Mouse (Mus musculus): ENCODE data around the gene Msln. TPM values are rescaled to one million over a fixed set of nuclear protein-coding genes. Genes with fewer than 3 reads are reported as not detected.
"Not testable (repeated sequence)": the region's sequence is repeated elsewhere in the genome, so short reads cannot be mapped to it uniquely, and the experiment has no call there.

Msln gene
- polyA plus RNA-seq, 1 experiment from 2014 or later: 0.50 TPM

DNA sequence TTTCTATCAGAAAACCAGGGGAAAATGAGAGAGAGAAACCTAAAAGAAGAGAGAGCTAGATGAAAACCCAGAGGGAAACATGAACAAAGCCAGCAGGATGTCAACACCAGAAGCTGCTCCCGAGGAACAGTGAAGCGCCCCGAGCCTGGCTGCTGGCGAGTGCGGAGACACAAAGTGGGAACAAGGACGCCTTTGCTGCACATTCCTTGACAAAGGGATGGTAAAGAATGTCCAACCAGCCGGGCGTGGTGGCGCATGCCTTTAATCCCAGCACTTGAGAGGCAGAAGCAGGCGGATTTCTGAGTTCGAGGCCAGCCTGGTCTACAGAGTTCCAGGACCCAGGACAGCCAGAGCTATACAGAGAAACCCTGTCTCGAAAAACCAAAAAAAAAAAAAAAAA, 12.7 kb downstream of the Msln start:
- 73% methylated on average over 12 of the region's 12 CpGs for WGBS
- H3K4me2 ChIP-seq; H3K36me3 ChIP-seq (replicated peaks); H3K27ac ChIP-seq; H3K4me3 ChIP-seq (replicated peaks); H3K9me3 ChIP-seq; H3K4me1 ChIP-seq; ATAC-seq (ENCODE audit: low FRiP score); H3K9ac ChIP-seq; H3K27me3 ChIP-seq: not testable (repeated sequence)

DNA sequence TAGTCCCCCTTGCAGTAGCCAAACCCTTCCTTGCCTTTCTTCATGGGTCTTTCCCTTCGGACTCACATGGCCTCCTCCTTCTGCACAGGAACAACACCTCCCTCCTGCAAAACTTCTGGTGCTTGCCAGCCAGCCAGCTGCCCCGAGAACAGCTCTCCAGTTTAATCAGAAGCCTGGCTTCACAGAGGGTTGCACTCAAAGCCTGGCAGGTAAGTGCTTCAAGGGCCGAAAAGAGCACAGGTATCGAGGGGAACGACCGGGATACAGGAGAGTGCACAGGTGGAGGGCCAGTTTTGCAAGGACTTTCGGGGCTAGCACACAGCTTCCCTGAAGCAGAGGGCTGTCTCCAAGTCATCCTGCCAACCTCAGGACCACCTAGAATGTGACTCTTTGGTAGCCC, 15.3 kb downstream of the Msln start:
- no peaks in the 10 kb centered on the region for H3K9me3 ChIP-seq
- ATAC-seq (ENCODE audit: low FRiP score): no peak

DNA sequence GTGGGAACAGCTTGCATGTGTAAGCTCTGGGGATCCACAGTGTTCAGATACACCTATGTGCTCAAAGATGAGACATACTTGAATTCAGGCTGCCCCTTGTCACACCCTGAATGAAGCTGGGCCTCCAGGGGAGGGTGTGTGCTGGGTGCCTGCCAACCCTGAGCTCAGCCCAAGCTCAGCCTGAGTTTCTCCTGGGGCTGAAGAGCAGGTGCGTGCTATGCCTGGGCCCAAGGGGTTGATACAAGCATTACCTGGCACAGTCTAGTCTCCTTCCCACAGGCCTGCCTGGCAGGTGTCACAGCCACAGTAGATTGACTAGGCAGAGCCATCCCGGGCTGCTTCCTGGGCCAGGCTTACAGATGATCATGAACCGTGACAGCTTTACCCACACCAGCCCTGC, 18.4 kb downstream of the Msln start, which contains the start of gene Mslnl:
Mslnl (plus strand) TSS at position 298 of the 400 bp plus-strand sequence.
- Histone ChIP-seq H3K4me3 (replicated peaks) (no peak within 1 kb of the TSS), H3K36me3 (replicated peaks) (peaks cover 4% of the 10 kb centered on the region; the same call in 1 of the 2 replicates), H3K9me3 (no peaks in the 10 kb centered on the region), H3K27ac (no peak within 1 kb of the TSS), H3K27me3 (peaks cover 4% of the 10 kb centered on the region; the same call in 1 of the 2 replicates), H3K9ac (no peak within 1 kb of the TSS), H3K4me1 (0 out of 2 replicates have a peak, but pooled peaks cover 3% of the 10 kb centered on the region), H3K4me2 (no peak within 1 kb of the TSS)
- WGBS: 82% methylated on average over 3 of the region's 3 CpGs
- ATAC-seq (ENCODE audit: low FRiP score): no peak

More for the DNA sequence above, 15.3 kb downstream of the Msln start:
- Histone ChIP-seq H3K27ac (no peak overlapping the region), H3K4me1 (no peaks in the 10 kb centered on the region), H3K4me3 (replicated peaks) (no peak overlapping the region), H3K27me3 (peaks cover 5% of the 10 kb centered on the region; the same call in 1 of the 2 replicates), H3K9ac (no peak overlapping the region), H3K4me2 (no peak overlapping the region), H3K36me3 (replicated peaks) (no peaks in the 10 kb centered on the region)
- WGBS: 86% methylated on average over 7 of the region's 7 CpGs

DNA sequence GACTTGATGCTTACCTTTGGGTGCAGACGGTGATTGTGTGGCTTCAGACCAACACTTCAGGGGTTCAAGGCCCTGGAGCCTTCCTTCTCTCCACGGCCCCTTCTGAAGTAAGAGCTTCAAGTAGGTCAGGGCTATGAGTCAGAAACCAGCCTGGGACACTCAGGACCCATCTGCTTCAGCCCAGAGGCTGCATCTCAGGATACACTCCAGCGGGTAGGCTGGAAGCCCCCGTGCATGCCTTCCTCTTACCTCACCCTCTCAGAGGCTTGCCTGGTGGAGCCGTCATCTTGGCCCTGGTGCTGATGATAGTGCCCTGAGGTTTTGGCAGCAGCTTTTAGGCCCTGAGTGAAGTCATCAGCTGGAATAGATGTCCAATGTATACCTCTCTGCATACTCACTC, 18.9 kb downstream of the Msln start:
- Histone ChIP-seq H3K4me3 (replicated peaks) (no peak overlapping the region), H3K4me1 (0 out of 2 replicates have a peak, but pooled peaks cover 3% of the 10 kb centered on the region), H3K4me2 (no peak overlapping the region), H3K27me3 (peaks cover 4% of the 10 kb centered on the region; the same call in 1 of the 2 replicates), H3K9me3 (no peaks in the 10 kb centered on the region), H3K9ac (no peak overlapping the region), H3K36me3 (replicated peaks) (peaks cover 7% of the 10 kb centered on the region; the same call in 1 of the 2 replicates), H3K27ac (no peak overlapping the region)
- 89% methylated on average over 5 of the region's 5 CpGs for WGBS
- ATAC-seq (ENCODE audit: low FRiP score): no peak

DNA sequence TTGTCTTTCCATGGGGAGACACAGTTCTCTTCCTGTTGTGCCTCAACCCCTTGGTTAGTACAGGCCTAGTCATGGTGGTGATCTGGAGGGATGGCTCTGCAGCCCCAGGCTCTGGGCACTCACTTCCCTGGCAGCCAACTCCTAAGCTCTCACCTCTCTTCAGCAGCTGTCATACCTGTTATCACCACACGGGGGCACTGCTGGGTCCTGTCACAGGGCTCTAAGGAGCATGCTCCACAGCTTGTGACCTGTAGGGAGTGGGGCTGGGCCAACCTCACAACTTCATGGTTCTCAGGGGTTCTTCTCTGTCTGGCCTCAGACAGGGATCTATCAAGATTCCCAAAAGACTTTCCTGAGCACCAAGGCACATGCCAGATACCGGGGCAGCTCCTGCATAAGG, 22.1 kb downstream of the Msln start:
- H3K27me3 ChIP-seq: no peaks in the 10 kb centered on the region; the same call in 1 of the 2 replicates
- H3K9me3 ChIP-seq: no peaks in the 10 kb centered on the region
- H3K4me3 ChIP-seq (replicated peaks): no peak overlapping the region
- no peak overlapping the region; the same call in 1 of the 2 replicates for H3K27ac ChIP-seq
- H3K4me2 ChIP-seq: no peak overlapping the region
- 8% methylated on average over 2 of the region's 2 CpGs for WGBS
- no peak for ATAC-seq (ENCODE audit: low FRiP score)
- peaks cover 22% of the 10 kb centered on the region; the same call in 1 of the 2 replicates for H3K36me3 ChIP-seq (replicated peaks)
- H3K4me1 ChIP-seq: peaks cover 16% of the 10 kb centered on the region
- H3K9ac ChIP-seq: no peak overlapping the region

DNA sequence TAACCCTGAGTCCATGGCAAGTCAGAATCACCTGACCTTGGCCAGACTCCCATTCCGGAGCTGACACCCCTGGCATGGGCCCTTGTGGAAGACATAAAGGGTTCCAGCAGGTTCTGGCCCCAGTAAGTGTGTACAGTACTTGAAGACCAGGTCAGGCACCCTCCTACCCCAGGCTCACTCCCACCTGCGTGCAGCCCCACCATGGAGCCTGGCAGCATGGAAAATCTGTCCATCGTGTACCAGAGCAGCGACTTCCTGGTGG, 26.2 kb downstream of the Msln start:
- peaks cover 33% of the 10 kb centered on the region for H3K4me1 ChIP-seq
- H3K27ac ChIP-seq: peak overlapping the region; percentile 42; the same call in 1 of the 2 replicates
- peak overlapping the region; percentile 59 for H3K4me3 ChIP-seq (replicated peaks)
- H3K36me3 ChIP-seq (replicated peaks): peaks cover 36% of the 10 kb centered on the region
- H3K9ac ChIP-seq: peak overlapping the region; percentile 82
- peak overlapping the region; percentile 93 for H3K4me2 ChIP-seq
- WGBS: 27% methylated on average over 4 of the region's 4 CpGs
- no peaks in the 10 kb centered on the region for H3K9me3 ChIP-seq
- no peak; the same call in 1 of the 2 replicates for ATAC-seq (ENCODE audit: low FRiP score)
- H3K27me3 ChIP-seq: no peaks in the 10 kb centered on the region

DNA sequence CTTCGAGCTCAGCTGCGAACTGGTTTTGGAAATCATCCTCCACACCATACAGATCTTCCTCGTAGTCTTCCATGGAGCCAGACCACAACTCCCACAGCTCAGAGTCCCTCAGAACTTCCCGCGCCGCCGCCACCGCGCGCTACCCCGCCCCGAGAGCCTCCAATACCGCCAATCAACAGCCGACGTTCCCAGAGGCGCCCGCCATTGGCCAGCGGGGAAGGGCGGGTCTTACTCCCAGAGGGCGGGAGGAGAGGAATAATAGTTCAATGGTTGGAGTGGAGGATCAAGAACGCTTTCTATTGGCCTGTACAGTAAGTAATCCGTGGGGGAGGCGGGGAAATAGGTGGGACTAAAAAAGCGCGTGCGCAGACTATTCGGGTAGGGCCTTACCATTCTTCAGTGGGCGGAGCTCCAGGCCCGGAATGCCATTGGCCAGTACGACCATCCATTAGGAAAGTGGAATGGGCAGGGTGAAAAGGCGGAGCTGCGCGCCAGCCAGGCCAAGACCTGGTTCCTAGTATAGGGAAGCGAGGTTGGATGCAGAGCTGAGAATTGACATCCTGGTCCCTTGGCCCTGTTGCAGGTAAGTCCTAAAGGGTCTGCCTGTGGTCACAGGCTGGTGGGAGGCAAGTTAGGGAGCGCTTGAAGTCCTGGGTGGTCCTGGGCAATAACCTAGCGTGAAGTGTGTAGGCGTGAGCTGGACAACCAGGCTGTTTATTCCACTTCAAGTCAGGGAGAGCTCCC, 26.7 kb downstream of the Msln start, which contains the start of the genes Chtf18 and Rpusd1:
Chtf18 (minus strand) TSS at position 155 of the 744 bp plus-strand sequence.
Rpusd1 (plus strand) TSS at position 406 of the 744 bp plus-strand sequence.
- Histone ChIP-seq H3K36me3 (replicated peaks) (peaks cover 41% of the 10 kb centered on the region), H3K27ac (peak within 1 kb of the TSS; percentile 42; the same call in 1 of the 2 replicates), H3K4me1 (peaks cover 33% of the 10 kb centered on the region), H3K9ac (peak within 1 kb of the TSS; percentile 82), H3K4me2 (peak within 1 kb of the TSS; percentile 97), H3K27me3 (no peaks in the 10 kb centered on the region), H3K9me3 (no peaks in the 10 kb centered on the region), H3K4me3 (replicated peaks) (peak within 1 kb of the TSS; percentile 59)
- 1% methylated on average over 37 of the region's 37 CpGs for WGBS
- peak; percentile 97 for ATAC-seq (ENCODE audit: low FRiP score)

- ATAC-seq (ENCODE audit: low FRiP score): no peak
- H3K27ac ChIP-seq: no peak overlapping the region
- H3K27me3 ChIP-seq: no peaks in the 10 kb centered on the region
- H3K36me3 ChIP-seq (replicated peaks): peaks cover 56% of the 10 kb centered on the region
- no peaks in the 10 kb centered on the region for H3K9me3 ChIP-seq
- WGBS: 84% methylated on average over 6 of the region's 6 CpGs
- no peak overlapping the region for H3K9ac ChIP-seq
- H3K4me2 ChIP-seq: no peak overlapping the region; the same call in 1 of the 2 replicates
- H3K4me3 ChIP-seq (replicated peaks): no peak overlapping the region
- peaks cover 30% of the 10 kb centered on the region for H3K4me1 ChIP-seq
Observed at GRCm38 (mm10) chr17:25725264-25725663, 28.9 kb downstream of the Msln start.

DNA sequence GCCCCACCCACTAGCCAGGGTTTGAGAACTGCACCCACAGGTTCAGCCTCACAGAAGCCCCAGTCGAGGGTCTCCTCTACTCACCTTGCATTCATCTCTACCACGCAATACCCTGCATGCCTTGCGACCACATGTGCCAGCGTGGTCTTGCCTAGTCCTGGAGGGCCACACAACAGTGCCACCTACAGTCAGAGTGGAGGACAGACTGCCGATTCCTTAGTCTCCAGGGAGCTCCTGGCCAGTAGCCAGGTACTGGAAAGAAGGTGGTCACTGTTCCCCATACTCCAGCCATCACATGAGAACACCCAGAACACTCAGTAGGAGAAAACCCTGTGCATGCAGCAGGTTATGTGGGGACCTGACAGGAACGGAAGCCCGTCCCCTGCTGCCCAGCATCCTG, 30.3 kb downstream of the Msln start:
- Histone ChIP-seq H3K9me3 (no peaks in the 10 kb centered on the region), H3K36me3 (replicated peaks) (peaks cover 60% of the 10 kb centered on the region), H3K4me2 (no peak overlapping the region), H3K4me3 (replicated peaks) (no peak overlapping the region), H3K4me1 (peaks cover 29% of the 10 kb centered on the region), H3K27ac (no peak overlapping the region), H3K9ac (no peak overlapping the region), H3K27me3 (no peaks in the 10 kb centered on the region; the same call in 1 of the 2 replicates)
- ATAC-seq (ENCODE audit: low FRiP score): no peak
- WGBS: 76% methylated on average over 7 of the region's 7 CpGs

DNA sequence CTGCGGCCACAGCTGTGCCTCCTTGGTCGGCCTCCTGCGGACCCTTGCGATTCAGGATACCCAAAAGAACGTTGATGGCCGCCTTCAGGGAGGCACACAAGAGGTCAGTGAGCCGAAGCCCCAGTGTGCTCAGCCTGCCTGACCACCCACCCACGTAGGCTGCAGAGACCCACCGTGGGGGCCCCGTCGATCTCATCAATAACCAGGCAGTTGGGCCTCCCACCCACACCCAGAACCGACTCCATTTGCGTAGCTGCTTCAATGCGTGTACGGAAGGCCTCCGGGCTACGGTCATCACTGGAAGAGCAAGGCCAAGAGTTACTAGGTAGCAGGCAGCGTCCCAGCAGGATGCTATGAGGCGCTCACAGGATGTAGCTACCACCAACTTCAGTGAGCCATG, 30.7 kb downstream of the Msln start:
- Histone ChIP-seq H3K4me2 (no peak overlapping the region), H3K4me3 (replicated peaks) (no peak overlapping the region), H3K27me3 (peaks cover 2% of the 10 kb centered on the region; the same call in 1 of the 2 replicates), H3K4me1 (peaks cover 24% of the 10 kb centered on the region), H3K27ac (no peak overlapping the region), H3K36me3 (replicated peaks) (peaks cover 57% of the 10 kb centered on the region), H3K9ac (0 out of 2 replicates have a peak overlapping the region, but pooled peaks have one; percentile 8), H3K9me3 (no peaks in the 10 kb centered on the region)
- WGBS: 95% methylated on average over 19 of the region's 19 CpGs
- no peak for ATAC-seq (ENCODE audit: low FRiP score)

- H3K4me2 ChIP-seq: no peak overlapping the region
- H3K4me1 ChIP-seq: peaks cover 22% of the 10 kb centered on the region
- peaks cover 56% of the 10 kb centered on the region for H3K36me3 ChIP-seq (replicated peaks)
- no peak overlapping the region for H3K4me3 ChIP-seq (replicated peaks)
- H3K9ac ChIP-seq: no peak overlapping the region
- no peak overlapping the region for H3K27ac ChIP-seq
- no peaks in the 10 kb centered on the region for H3K9me3 ChIP-seq
- ATAC-seq (ENCODE audit: low FRiP score): no peak
- 94% methylated on average over 5 of the region's 5 CpGs for WGBS
- H3K27me3 ChIP-seq: peaks cover 22% of the 10 kb centered on the region
Observed at GRCm38 (mm10) chr17:25721476-25721875, 32.7 kb downstream of the Msln start.

DNA sequence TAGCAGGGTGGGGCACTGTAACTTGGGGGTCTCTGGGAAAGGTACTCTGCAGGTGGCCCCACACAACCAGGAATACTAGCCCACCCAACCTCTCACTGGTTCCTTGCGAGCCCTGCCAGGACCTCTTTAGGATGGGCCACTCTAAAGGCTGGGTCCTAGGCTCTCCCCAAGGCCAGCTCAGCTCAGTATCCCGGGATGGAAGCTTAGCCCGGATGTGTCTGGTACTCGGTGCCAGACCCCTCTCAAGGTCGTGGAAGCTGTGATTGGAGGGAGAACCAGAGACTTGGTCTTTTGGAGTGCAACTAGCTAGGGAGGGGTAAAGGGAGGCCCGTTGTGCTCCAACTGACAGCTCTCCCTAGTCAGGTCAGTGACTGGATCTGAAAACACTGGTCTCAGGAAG, 36.5 kb downstream of the Msln start:
- peak overlapping the region; percentile 60 for H3K4me2 ChIP-seq
- H3K27ac ChIP-seq: no peak overlapping the region
- ATAC-seq (ENCODE audit: low FRiP score): no peak
- peaks cover 40% of the 10 kb centered on the region for H3K36me3 ChIP-seq (replicated peaks)
- no peaks in the 10 kb centered on the region for H3K9me3 ChIP-seq
- WGBS: 14% methylated on average over 6 of the region's 6 CpGs
- H3K9ac ChIP-seq: peak overlapping the region; percentile 46; the same call in 1 of the 2 replicates
- peaks cover 39% of the 10 kb centered on the region for H3K27me3 ChIP-seq
- peaks cover 10% of the 10 kb centered on the region for H3K4me1 ChIP-seq
- peak overlapping the region; percentile 36 for H3K4me3 ChIP-seq (replicated peaks)

Data from forebrain, embryonic 12.5 days (tissue).